Mouse (Mus musculus) megakaryocyte, adult 5-6 weeks (primary cell): ENCODE data around the gene Prr3. TPM values are rescaled to one million over a fixed set of nuclear protein-coding genes. Genes with fewer than 3 reads are reported as not detected.
"Not testable (repeated sequence)": the region's sequence is repeated elsewhere in the genome, so short reads cannot be mapped to it uniquely, and the experiment has no call there.

Experiments used
- ATAC-seq: 2 replicates; pipeline ENCODE4 v1.8.0; 2016; ENCODE audit warnings: mild to moderate bottlenecking, inconsistent platforms; ENCODE audit not compliant: poor library complexity, severe bottlenecking
- total RNA-seq, 2 experiments: library from RNA; stranded (forward) in 1 of 2; stranded (reverse) in 1 of 2; fragments of 153-499, 151-499 nt in 1 of 2; fragments of 221-1000, 200-1000 nt in 1 of 2; gene quantifications; 2 replicates each; pipeline versions ENCODE4 v1.2.3 to v1.2.4; 2015 to 2017

Prr3 gene
- total RNA-seq, 2 experiments from 2014 or later: 7.5 to 8.5 TPM

DNA sequence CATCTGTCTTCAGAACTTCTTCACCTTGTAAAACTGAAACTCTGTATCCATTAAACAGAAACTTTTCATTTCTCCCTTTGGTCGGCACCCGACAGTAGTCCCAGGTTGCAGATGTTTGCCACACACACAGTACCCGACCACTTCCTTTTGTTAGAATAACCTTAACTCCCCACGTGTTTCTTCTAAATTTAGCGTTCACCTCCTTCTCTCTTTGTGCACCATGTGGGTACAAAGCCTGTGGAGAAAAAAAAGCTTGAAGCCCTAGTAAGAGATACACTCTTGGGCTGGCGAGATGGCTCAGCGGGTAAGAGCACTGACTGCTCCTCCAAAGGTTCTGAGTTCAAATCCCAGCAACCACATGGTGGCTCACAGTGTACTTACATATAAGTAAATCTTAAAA is 19.3 kb upstream of the Prr3 start:
- peak; percentile 11; the same call in 1 of the 2 replicates for ATAC-seq

DNA sequence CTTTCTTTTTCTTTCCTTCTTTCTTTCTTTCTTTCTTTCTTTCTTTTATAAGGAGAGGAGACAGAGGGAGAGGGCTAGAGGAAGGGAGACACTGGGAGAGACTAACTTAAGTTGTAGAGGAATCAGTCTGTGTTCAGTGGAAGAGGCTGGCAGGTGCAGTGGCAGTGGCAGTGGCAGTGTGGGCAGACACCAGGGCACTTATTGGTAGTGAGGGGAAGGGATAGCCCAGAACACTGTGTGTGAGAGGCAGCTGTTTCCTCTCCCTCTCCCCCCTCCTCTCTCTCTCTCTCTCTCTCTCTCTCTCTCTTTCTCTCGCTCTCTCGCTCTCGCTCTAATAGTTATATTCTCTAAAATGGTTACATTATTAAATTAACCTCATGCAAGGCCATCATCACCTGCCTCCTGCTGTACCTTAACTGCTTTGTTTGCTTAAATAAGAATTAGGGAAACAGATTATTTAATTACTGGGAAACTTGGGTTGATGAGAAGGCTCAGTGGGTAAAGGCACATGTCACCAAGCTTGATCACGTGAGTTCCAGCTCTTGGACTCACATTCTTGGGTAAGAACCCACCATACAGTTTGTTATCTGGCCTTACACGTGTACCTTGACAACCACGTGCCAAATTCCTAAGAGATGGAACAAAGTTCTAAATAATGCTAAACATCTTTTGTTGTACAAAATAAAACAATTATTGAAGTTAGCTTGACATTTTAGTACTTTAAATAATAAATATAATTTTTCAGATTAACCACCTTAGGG is 18.7 kb upstream of the Prr3 start:
- no peak for ATAC-seq

DNA sequence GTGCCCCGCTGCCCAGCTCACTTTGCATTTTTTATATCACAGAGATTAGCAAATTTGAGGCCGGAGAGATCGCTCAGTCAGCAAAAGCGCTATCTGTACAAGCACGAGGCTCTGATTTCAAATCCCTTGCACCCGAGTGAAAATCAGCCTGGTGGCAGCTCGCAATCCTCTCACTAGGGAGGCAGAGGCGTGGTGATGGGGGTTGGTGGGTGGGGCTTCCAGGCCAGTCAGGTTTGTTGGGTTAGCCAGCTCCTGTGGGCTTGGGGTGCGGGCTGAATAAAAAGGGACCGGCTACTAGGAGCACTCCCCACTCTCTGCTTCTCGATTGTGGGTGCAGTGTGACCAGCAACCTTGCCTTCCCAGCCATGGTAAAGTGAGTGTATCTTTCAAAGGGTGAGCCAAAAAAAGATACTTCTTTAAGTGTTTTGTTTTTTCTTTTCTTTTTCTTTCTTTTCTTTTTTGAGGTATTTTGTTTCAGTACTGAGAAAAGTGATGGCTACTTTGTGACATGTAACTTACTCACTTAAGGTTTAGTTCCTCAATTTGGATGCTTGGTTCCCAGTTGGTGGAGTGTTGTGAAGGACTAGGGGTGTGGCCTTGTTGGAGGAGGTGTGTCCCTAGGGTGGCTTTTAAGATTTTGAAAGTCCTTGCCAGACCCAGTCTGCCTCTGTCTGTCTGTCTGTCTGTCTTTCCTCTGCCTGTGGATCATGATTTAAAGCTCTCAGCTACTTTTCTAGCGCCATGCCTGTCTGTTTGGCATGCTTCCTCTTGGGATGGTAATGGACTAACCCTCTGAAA is 17.9 kb upstream of the Prr3 start:
- peak; percentile 48 for ATAC-seq

DNA sequence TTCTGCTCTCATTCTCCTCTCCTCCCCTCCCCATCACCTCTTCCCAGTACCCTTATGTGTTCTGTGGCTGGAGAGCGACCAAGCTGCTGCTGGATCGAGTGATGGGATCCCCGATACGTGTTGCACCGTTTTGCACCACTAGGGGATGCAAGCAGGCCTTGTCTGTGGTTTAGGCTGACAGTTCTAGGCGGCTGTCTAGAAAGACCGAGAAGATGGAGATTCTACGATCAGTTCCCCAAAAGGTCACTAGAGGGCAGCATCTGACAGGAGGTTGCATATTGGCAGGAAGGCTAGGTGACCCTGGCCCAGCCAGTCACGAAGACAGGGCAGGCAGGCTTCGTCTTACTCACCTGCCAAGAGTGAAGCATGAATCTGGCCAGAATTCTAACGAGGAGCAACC is 16.9 kb upstream of the Prr3 start:
- ATAC-seq: peak; percentile 72

DNA sequence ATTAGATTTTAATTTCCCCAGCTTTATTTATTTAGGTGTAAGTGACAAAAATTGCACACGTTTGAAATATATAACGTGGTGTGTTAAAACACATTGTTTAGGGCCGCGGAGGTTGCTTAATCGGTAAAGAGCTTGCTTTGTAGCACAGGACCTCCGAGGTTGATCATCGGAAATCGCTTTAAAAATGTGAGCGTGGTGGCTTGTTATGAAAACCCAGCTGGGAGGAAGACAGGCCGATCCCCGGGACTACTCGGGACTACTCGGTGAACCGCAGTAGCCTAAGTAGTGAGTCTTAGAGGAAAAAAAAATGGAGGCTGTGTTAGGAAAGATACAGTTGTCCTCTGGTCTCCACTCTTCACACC is 14.8 kb upstream of the Prr3 start:
- ATAC-seq: no peak

DNA sequence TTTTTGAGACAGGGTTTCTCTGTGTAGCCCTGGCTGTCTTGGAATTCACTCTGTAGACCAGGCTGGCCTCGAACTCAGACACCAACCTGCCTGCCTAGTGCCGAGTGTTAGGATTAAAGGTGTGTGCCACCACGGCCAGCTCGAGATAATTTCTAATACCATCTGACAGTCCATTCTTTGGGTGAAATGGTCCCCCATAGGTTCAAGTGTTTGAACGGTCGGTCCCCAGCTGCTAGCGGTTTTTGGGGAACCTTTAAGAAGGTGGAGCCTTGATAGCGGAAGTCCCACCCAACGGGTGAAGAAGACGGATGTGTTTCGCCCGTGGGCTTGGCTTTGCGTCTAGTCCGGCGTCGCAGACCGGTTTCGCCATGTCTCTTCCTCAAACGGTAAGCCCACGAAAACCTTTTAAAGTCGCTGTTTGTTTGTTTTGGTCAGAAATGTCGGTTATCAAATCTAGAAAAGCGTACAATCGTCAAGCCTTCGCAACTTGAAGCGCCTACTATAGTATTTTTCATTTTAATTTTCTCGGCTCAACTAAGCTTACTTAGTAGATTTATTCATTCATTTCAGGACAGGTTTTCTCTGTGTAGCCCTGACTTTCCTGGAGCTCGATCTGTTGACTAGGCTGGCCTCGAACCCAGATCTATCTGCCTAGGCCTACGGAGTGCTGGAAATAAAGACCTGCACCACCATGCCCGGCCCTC is 14.3 kb upstream of the Prr3 start:
- ATAC-seq: peak; percentile 71

DNA sequence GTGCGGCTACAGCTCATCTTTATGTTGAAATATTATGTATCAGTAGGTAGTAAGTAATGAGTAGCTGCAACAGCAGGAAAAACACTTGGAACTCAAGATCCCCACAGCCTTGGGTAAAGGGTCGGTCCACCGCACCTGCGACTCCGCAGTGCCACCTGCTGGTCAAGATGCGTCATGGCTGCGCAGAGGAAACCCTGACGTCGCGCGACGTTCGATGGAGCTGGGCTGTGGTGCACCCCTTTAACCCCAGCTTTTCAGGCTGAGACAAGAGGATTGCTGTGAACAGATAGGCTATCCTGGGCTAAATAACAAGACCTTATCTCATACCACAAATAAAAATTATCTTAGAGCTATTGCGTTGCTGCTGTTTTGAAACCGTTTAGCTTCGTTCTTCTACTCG is 13.6 kb upstream of the Prr3 start:
- peak; percentile 66 for ATAC-seq

DNA sequence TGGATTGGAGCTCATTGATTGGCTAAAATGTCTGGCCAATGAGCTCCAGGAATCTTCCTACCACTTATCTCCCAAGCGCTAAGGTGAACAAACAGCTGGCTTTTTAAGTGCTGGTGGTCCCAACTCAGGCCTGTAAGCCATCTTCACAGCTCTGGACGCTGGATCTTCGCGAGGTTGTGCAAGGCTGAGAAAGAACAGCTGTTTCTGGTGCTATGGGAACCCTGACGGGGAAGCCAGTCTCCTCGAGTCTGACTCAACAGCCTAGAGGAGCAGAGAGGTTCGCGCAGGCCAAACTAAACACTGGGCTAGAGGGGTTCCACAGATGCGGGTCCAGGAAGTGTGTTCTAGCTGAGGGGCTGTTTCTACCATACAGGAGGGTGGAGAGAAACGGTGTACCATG is 11.7 kb upstream of the Prr3 start:
- no peak for ATAC-seq

DNA sequence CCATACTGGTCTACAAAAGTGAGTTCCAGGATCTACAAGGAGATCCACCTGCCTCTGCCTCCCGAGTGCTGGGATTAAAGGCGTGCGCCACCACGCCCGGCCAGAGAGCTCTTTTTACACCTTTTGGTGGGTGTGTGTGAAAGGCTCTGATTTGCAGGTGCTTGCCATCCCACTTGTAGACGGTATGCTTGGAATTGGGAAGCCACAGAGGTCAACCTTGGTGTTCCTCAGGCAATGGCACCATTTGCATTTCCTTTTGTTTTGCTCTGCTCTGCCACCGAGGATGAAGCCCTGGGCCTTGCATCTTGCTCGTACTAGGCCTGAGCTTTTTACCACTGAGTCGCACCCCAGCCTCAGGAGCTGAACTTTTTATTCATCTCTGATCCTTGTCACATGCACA is 1.7 kb upstream of the Prr3 start:
- no peak for ATAC-seq

DNA sequence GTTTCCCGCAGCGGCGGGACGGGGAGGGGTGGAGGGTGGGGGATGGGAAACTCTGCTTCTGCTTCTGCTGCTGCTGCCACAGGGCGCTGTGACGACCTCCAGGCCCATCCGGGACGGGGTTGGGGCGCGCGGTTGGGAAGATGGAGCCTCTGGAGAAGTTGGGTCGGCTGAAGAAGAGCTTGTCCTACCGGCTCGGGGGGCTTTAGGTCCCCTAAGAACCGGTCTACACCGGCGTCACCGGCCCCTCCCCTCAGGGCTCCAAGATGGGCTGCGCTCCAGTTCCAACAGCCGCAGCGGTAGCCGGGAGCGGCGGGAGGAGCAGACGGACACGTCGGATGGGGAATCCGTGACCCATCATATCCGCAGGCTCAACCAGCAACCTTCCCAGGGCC is 323 bp upstream of the Prr3 start:
- ATAC-seq: peak; percentile 4

DNA sequence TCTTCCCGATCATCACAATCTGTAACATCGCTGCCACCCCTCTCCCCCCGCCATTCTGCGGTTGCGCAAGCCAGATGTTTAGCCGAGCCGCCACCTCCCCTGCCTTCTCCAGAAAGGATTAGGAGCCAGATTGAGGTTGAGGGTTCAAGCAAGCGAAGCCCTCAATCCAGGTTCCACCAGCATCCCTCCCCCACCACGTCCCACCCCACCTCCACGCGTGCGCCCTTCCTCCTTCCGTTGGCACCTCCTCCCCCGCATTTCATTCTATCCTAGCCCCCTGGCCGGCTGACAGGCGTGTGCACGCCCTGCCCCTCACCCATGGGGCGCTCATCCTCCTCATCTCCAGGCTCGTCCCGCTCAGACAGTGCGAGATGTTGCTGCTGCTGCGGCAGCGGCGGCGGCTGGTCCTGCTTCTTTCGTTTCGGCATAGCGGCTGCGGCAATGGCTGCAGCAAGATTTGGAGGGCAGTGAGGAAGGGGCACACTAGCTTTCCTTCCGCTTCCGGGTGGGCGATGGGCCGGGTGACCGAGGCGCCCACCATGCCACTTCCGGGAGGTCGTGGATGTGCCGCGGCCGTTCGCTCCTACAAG is 1.1 kb downstream of the Prr3 start:
- ATAC-seq: no peak; the same call in 1 of the 2 replicates

DNA sequence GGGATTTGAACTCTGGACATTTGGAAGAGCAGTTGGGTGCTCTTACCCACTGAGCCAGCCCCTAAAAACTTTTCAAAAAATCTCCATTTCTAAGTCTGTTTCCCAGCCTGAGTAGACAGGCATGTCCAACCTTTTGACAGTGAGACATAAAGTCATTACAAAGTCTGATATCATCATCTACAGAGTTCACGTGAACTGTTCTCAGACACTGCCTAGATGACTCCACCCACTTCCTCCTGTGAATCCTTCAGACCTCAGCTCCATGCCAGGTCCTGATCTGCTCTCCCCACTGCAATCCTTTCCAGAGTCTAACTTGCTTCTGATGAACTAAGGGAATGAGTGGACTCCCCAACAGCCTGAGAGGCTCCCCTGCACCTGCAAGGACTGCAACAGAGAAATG is 7.9 kb downstream of the Prr3 start:
- ATAC-seq: no peak

DNA sequence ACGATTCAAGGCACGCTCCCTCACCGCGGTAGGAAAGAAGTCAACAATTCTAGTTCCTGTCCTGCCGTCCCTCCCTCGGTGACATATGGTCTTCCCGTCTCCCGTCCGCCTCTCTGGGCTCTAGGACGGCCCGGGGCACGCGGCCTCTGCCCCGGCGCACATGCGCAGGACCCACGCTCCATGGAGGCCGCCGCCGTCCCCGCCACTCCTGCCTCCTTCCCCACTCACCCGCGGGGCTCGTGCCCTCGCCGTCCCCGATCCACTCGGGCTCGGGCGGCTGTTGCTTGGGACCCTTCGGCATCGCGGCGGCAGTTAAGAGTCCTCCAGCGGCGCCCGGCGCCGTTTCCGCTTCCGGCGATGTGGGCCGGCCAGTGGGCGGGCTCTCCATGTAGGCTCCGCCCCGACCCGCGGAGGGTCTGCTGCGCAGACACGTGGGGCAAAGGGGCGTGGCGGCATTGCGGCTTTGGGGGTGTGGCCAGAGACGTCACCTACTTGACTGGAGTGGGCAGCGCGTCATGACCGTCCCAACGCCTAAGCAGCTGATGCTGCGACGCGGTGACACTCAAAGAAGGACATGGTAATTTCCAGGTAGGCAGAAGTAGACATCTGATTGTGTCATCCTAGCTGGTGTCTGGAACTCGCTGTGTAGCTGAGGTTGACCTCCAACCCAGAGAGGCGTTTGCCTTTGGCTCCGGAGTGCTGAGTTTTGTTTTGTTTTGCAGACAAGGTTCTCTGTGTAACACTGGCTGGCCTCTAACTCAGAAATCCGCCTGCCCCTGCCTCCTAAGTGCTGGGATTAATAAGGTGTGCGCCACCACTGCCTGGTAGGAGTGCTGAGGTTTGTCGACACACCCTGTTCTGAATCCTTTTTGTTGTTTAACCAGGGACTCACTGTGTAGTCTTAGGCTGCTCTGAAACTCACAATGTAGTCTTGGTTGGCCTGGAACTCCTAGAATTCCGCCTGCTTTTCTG is 10.3 kb downstream of the Prr3 start, which contains the start of gene Abcf1:
Abcf1 (minus strand) TSS at position 344 of the 972 bp plus-strand sequence.
- peak; percentile 98 for ATAC-seq

DNA sequence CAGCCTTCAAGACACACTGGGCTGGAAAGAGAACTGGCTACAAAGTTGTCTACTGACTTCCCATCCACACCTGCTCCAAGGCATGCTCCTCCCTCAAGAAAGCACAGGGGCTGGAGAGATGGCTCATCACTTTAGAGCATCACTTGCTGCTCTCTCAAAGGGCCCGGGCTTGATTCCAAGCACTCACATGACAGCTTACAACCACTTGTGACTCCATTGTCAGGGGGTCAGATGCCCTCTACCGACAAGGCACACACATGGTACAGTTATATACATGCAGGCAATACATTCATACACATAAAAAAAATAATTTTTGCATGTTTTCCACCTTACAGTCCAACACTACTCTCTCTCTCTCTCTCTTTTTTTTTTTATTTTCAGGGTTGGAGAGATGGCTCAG is 12.4 kb downstream of the Prr3 start:
- no peak for ATAC-seq

DNA sequence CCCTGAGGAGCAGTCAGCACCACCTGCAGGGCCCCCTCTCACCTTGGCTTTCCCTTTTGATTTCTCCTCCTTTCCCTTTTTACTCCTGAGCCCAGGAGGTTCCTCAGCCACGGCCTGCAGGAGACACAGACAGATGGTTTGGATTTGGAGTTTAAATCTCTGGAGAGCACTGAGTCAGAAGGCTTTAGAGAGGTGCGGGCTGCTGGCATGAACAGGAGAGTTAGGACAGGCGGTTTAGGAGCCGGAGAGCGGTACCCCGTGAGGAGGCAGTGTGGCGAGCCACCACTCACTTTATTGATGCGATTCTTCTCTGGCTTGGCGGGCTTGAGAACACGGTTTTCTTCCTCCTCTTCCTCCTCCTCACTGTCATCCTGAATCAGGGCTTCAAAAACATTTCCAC is 16.8 kb downstream of the Prr3 start:
- no peak for ATAC-seq

DNA sequence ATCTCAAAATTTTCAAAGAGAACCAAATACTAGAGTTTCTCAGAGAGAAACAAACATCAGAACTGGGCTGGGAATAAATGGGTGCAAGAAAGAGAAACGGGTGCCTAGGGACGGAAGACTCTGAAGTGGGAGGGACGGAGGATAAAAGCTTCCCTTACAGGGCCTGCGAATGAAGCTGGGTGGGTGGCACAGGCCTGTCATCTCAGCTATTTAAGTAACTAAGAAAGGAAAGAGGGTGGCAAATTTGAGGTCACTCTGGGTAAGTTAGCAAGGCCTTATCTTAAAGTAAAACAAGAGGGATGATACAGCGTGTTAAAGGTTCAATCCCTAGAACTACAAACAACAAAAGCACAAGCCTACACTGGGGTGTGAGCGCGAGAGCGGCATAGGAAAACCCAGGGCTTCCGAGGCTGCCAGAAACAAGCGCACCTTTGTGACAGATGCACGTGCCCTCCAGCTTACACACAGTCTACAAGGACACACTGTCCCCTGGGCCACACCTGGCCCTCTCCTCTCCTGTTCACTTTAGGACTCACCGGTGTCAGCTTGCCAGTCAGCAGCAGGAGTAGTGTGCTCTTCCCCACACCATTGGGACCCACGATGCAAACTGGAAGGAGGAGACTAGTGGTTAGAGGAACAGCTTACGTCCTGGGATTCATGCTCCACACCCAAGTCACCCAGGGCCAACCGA is 21.4 kb downstream of the Prr3 start:
- ATAC-seq: no peak

DNA sequence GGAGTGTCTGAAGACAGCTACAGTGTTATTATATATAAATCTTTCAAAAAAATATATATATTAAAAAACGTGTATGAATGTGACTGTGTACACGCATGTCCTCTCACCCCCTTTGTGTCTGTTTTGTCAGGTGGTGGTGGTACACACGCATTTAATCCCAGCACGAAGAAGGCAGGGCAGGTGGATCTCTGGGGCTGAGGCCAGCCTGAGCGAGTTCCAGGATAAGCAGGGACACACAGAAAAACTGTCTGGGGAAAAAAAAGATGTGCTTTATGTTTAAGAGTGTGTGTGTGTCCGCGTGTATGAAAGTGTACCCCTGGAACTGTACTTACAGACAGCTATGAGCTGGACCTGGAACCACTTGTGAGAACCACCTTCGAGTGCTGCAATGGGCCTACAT is 25.4 kb downstream of the Prr3 start:
- no peak for ATAC-seq

DNA sequence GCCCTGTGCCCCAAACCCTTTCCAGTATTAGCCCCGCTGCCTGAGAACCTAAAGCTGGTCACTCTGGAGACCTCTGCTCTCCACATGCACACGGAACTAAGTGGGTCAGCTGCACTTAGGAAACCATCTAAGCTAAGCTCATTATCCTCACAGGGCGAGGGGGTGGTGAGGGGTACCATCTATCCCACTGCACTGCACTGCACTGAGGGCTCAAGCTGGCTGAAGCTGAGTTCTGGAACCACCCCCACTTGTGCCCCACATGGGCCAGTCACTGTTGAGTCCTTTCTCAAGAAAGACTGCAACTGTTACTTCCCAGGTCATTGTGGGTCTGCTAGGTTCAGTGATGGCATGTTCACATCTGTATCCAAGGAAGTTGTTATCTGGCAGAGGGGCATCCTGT is 27.5 kb downstream of the Prr3 start:
- not testable (repeated sequence) for ATAC-seq

DNA sequence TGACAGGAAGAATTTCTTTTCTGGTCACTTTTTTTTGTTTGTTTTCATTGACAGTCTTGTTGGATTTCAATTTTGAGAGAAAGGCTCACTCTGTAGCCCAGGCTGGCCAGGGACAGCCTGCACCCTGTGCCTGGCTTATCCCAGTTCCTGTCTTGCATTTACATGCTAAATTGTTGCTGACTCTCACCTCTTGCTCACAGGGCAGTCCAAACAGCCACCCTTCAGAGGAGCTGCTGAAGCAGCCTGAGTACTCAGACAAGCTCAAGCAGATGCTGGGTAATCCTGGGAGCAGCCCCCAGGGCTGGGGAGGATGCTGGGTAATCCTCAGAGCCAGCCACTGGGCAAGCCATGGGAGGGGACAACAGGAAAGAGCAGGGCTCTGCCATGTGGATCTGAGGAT is 29.1 kb downstream of the Prr3 start:
- not testable (repeated sequence) for ATAC-seq

DNA sequence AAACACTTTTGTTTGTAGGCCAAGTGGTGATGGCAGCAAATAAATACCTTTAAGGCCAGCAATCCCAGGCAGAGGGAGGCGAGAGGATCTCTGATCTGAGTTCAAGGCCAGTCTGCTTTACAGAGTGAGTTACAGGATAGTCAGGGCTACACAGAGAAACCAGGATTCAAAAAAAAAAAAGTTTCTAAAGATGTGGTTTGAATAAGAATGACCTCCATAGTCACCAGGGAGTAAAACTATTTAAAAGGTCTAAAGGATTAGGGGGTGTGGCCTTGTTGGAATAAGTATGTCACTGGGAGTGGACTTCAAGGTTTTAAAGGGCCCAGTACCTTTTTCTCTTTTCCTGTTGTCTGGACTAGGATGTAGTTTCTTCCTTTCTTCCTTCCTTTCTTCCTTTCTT is 40.1 kb downstream of the Prr3 start:
- ATAC-seq: no peak
